Mouse (Mus musculus) macrophage (primary cell): Measurements from ENCODE around the gene Lamb3. TPM values are rescaled to one million over a fixed set of nuclear protein-coding genes. Genes with fewer than 3 reads are reported as not detected.
A peak's percentile ranks its signal among the peaks of the same experiment; 100 is the strongest.

Source experiments
- H3K27ac ChIP-seq: fragments of 350-480 bp; formaldehyde crosslinking; 2 replicates; pipeline ENCODE4 v1.9.0; 2021
- H3K36me3 ChIP-seq: fragments of 350-480 bp; formaldehyde crosslinking; 2 replicates; pipeline ENCODE4 v1.9.0; 2021; ENCODE audit errors: inconsistent target
- H3K4me3 ChIP-seq: fragments of 350-480 bp; formaldehyde crosslinking; 2 replicates; pipeline ENCODE4 v1.9.0; 2021; ENCODE audit errors: inconsistent target
- H3K79me2 ChIP-seq: fragments of 350-480 bp; formaldehyde crosslinking; 2 replicates; pipeline ENCODE4 v1.9.0; 2021; ENCODE audit errors: inconsistent target
- WGBS: methylation state at CpG from one replicate; pipeline ENCODE4 v1.1.7; 2026; ENCODE audit warnings: inconsistent platforms; ENCODE audit not compliant: missing documents; 5-methylcytosine and 5-hydroxymethylcytosine counted together
- polyA plus RNA-seq: library from polyadenylated mRNA; stranded (reverse); fragments of 250-400 nt; gene quantifications from 3 replicates; pipeline ENCODE4 v1.2.4, GENCODE M21; 2018; ENCODE audit warnings: inconsistent platforms

Lamb3 gene
- polyA plus RNA-seq, 1 experiment from 2014 or later = not detected

GRCm38 (mm10) chr1:193191675-193192283 is 15.7 kb upstream of the Lamb3 start:
- peak overlapping the region; percentile 82 for H3K27ac ChIP-seq
- no peaks in the 10 kb centered on the region for H3K79me2 ChIP-seq
- no peak overlapping the region for H3K4me3 ChIP-seq
- 6% methylated on average over 7 of the region's 7 CpGs for WGBS
- peaks cover 67% of the 10 kb centered on the region for H3K36me3 ChIP-seq

DNA sequence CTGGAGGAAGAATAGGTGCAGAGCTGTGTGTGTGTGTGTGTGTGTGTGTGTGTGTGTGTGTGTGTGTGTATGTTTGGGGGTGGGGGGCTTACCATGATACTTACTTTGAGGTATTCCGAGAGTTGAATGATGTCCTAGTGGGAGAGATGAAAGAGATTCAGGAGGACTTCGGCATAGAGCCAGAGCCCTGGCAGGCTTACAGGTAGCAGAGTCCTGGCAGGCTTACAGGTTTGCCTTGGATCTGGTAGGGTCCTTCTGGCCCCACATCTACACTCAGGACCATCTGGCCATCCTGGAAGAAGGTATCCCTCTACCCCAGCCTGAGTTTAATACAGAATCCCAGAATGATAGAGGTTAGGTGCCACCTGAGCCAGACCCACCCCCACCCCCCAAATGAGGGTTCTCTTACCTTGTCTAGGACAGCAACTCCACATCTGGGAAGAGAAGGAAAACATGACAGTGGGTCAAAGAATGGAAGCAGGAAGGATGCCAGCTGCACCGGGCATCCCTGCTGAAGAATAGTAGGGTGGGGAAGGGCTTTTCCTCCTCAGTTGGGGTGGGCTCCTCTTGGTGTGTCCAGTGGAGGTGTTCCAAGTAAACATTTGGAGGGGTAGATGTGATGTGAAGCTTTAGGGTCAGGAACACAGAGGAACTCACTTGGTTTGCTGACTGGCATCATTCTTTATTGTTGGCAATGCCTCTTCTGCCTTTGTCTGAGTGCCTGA is 12.9 kb upstream of the Lamb3 start:
- Histone ChIP-seq H3K36me3 (peaks cover 56% of the 10 kb centered on the region), H3K27ac (no peak overlapping the region), H3K79me2 (peaks cover 23% of the 10 kb centered on the region), H3K4me3 (no peak overlapping the region)
- 93% methylated on average over 3 of the region's 3 CpGs for WGBS

- H3K4me3 ChIP-seq = no peak overlapping the region
- 96% methylated on average over 3 of the region's 3 CpGs for WGBS
- peaks cover 30% of the 10 kb centered on the region for H3K79me2 ChIP-seq
- H3K36me3 ChIP-seq = peaks cover 56% of the 10 kb centered on the region
- H3K27ac ChIP-seq = no peak overlapping the region
Observed at GRCm38 (mm10) chr1:193195169-193195810, 12.2 kb upstream of the Lamb3 start.

GRCm38 (mm10) chr1:193197494-193198205 is 9.8 kb upstream of the Lamb3 start:
- WGBS = 88% methylated on average over 18 of the region's 18 CpGs
- H3K4me3 ChIP-seq = no peak overlapping the region
- 0 out of 2 replicates have a peak overlapping the region, but pooled peaks have one; percentile 10 for H3K27ac ChIP-seq
- H3K36me3 ChIP-seq = peaks cover 54% of the 10 kb centered on the region
- peaks cover 38% of the 10 kb centered on the region for H3K79me2 ChIP-seq

- 0 out of 2 replicates have a peak overlapping the region, but pooled peaks have one; percentile 10 for H3K27ac ChIP-seq
- H3K36me3 ChIP-seq = peaks cover 47% of the 10 kb centered on the region
Observed at GRCm38 (mm10) chr1:193198312-193198711, 9.2 kb upstream of the Lamb3 start.

DNA sequence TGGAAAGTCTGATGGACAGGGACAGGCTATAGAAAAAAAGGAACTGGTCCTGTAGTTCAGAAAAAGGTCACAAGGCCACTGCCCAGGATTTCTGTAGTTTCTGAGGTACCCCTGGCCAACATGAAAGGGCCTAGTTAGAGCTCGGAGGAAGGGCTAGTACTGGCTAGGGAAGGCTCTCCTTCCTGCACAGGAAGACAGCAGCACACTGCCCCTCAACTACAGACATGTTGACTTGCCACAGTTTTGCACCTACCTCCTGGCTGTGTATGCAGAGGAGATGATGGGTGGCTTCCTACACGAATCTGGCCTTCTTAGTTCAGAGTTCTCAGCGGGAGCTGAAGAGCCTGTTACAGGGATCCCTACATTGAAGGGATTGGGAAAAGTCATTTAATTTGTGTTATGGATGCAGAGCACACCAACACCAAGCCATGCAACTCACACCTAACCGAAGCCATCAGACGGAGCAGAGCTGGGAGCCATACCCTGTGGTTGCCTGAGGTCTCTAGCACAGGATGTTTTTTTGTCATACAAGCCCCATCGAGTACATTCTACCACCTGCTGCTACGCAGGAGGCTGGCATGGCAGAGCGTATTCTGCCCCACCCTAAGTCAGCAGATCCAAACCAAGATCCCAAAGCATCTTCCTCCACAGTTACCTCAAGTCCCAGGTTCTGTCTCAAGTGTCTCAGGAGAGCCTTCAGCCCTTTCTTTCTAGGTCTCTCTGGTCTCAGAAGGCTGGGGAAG is 6.7 kb upstream of the Lamb3 start:
- Histone ChIP-seq H3K79me2 (peaks cover 38% of the 10 kb centered on the region), H3K4me3 (peak overlapping the region; percentile 50), H3K27ac (peak overlapping the region; percentile 88), H3K36me3 (peaks cover 24% of the 10 kb centered on the region; the same call in 1 of the 2 replicates)
- WGBS = 1% methylated on average over 8 of the region's 8 CpGs

More at GRCm38 (mm10) chr1:193198312-193198711, 9.2 kb upstream of the Lamb3 start:
- 93% methylated on average over 2 of the region's 2 CpGs for WGBS
- no peak overlapping the region for H3K4me3 ChIP-seq
- peaks cover 38% of the 10 kb centered on the region for H3K79me2 ChIP-seq

DNA sequence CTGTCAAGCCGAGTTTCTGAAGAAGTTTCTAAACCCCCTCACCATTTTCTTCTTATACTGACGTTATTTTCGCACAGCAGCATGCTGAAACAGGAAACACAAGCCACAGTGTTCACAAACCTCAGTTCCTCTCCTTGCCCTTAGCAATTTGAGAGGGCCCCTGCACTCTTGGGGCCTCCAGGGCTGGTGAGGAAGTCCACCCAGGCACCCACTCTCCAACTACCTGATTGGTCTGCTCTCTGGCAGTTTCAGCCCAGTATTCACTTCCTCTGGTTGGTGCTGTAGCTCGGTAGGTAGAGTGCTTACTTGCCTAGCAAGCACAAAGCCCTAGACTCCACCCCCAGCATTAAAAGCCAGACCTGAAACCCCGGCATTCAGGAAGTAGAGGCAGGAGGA is 6.1 kb upstream of the Lamb3 start, which contains the start of gene Traf3ip3:
Gene Traf3ip3, minus strand, starts transcription at position 321 of the 396 bp plus-strand sequence.
- Histone ChIP-seq H3K4me3 (peak within 1 kb of the TSS; percentile 50), H3K79me2 (peaks cover 38% of the 10 kb centered on the region), H3K36me3 (peaks cover 18% of the 10 kb centered on the region; the same call in 1 of the 2 replicates), H3K27ac (peak within 1 kb of the TSS; percentile 88)
- WGBS = 1% methylated on average over 5 of the region's 5 CpGs

DNA sequence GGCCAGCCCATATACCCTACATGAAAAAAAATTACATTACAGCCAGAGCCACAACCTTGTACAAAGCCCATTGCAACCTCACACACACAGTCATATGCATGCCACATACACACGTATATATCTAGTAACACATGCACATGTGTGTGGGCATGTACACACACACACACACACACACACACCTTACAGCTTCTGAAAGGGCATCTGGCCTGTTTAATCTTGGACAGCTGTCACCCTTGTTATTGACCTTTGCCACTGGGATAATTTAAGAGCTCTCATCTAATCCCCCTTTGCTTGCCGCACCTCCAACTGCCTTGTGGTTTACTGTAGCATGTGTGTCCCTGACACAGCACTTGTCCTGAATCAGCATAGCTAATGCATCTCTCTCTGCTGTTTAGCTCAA is 3.7 kb upstream of the Lamb3 start:
- peaks cover 22% of the 10 kb centered on the region for H3K79me2 ChIP-seq
- H3K36me3 ChIP-seq = no peaks in the 10 kb centered on the region
- 80% methylated on average over 2 of the region's 2 CpGs for WGBS

GRCm38 (mm10) chr1:193205431-193205830 is 2.1 kb upstream of the Lamb3 start:
- H3K79me2 ChIP-seq = peaks cover 6% of the 10 kb centered on the region; the same call in 1 of the 2 replicates
- no peak overlapping the region for H3K27ac ChIP-seq
- no peak overlapping the region for H3K4me3 ChIP-seq
- 93% methylated on average over 2 of the region's 2 CpGs for WGBS
- H3K36me3 ChIP-seq = no peaks in the 10 kb centered on the region

More for the DNA sequence above, 3.7 kb upstream of the Lamb3 start:
- H3K27ac ChIP-seq = no peak overlapping the region
- no peak overlapping the region for H3K4me3 ChIP-seq

- no peaks in the 10 kb centered on the region for H3K36me3 ChIP-seq
- H3K79me2 ChIP-seq = no peaks in the 10 kb centered on the region
- no peak overlapping the region for H3K27ac ChIP-seq
- WGBS = 15% methylated on average over 2 of the region's 2 CpGs
- H3K4me3 ChIP-seq = no peak overlapping the region
Observed at GRCm38 (mm10) chr1:193208178-193208577, 679 bp downstream of the Lamb3 start.

DNA sequence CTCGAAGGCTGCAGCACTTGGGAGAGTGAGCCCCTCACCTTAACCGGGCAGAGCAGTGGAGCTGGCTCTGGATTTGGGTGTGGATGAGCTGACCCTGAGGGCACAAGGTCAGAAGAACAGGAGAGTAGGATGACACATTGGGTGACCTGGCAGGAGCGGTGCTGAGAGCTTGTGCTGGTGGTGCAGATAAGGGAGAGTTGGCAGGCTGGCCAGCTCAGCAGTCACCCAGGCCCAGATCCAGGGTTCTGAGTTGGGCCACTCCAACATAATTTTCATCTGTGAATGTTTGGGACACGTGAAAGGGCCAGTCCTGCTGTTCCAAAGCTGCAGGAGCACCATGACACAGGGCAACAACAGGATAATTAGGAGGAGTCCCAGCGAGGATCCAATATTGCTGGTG is 3.9 kb downstream of the Lamb3 start:
- Histone ChIP-seq H3K27ac (no peak overlapping the region), H3K36me3 (no peaks in the 10 kb centered on the region), H3K79me2 (no peaks in the 10 kb centered on the region), H3K4me3 (no peak overlapping the region)
- WGBS = 95% methylated on average over 5 of the region's 5 CpGs

GRCm38 (mm10) chr1:193214053-193214452 is 6.6 kb downstream of the Lamb3 start:
- WGBS = 88% methylated on average over 5 of the region's 5 CpGs
- Histone ChIP-seq H3K27ac (no peak overlapping the region), H3K36me3 (no peaks in the 10 kb centered on the region), H3K4me3 (no peak overlapping the region), H3K79me2 (no peaks in the 10 kb centered on the region)

- 93% methylated on average over 3 of the region's 3 CpGs for WGBS
- no peaks in the 10 kb centered on the region for H3K79me2 ChIP-seq
- H3K36me3 ChIP-seq = no peaks in the 10 kb centered on the region
- H3K27ac ChIP-seq = no peak overlapping the region
- H3K4me3 ChIP-seq = no peak overlapping the region
Observed at GRCm38 (mm10) chr1:193216000-193216399, 8.5 kb downstream of the Lamb3 start.

DNA sequence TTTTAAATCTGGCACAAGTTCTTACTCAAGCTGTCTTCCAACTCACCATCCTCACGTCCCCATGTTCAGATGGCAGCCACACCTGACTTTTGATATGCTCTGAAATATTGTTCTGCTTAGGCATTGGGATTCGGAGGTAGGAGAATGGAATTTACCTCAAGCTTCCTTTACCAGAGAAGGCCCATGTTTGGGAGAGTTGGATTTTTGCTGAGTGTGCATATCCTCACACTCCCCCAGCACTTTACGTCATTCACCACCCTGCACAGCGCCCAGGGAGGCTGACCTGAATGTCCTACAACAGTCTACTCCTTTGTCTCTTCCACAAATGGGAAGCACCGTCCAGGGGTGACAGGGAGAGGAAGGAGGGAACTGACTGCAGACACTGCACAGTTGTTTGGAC is 12.9 kb downstream of the Lamb3 start:
- WGBS = 68% methylated on average over 5 of the region's 5 CpGs
- Histone ChIP-seq H3K36me3 (no peaks in the 10 kb centered on the region), H3K4me3 (no peak overlapping the region), H3K27ac (no peak overlapping the region), H3K79me2 (no peaks in the 10 kb centered on the region)
